Mouse (Mus musculus) gastrocnemius, adult 18-20 months (tissue): ENCODE results near the gene Tmem116. TPM values are rescaled to one million over a fixed set of nuclear protein-coding genes. Genes with fewer than 3 reads are reported as not detected.
"Not testable (repeated sequence)": the region's sequence is repeated elsewhere in the genome, so short reads cannot be mapped to it uniquely, and the experiment has no call there.

ENCODE experiments used
- DNase-seq: peaks from one replicate; pipeline ENCODE4 v3.0.0; 2021; ENCODE audit warnings: low spot score
- total RNA-seq, 2 experiments: library from RNA; stranded (reverse); gene quantifications; 2 replicates each; pipeline ENCODE4 v1.2.3; 2021

Gene Tmem116
- total RNA-seq, 2 experiments from 2014 or later = 7.4 to 7.5 TPM

DNA sequence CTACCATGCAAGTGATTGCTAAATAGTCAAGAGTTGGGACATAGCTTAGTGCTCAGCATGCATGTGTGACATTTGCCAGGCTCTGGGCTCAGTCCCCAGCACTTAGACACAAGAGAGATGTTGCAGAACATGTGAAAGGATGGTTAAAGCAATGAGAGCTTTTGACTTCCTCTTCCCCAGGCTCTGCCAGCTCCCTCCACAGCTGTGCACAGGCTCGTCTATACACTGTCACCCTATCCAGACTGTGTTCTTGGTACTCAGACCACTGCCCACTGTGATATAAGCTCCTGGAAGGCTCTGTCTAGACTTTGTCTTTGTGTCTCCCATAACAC lies 10.4 kb downstream of the Tmem116 start:
- DNase-seq = no peak

DNA sequence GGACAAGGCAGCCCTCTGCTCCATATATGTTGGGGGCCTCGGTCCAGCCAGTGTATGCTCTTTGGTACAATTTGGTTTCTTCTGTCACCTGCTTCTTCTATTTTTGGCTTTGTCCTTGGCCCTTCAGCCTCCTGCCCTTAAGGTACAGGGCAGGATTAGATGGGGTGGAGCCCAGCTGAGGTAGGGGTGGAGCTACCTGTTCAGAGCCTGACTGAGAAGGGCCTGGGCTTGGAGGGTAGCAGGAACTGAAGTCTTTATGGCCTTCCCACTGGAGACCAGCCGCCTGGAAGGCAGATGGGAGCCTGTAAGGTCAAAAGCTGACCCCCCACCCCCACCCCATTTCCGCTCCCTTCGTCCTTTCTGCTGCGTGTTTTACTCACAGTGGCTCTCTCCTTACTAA lies 11.3 kb downstream of the Tmem116 start:
- DNase-seq = no peak

DNA sequence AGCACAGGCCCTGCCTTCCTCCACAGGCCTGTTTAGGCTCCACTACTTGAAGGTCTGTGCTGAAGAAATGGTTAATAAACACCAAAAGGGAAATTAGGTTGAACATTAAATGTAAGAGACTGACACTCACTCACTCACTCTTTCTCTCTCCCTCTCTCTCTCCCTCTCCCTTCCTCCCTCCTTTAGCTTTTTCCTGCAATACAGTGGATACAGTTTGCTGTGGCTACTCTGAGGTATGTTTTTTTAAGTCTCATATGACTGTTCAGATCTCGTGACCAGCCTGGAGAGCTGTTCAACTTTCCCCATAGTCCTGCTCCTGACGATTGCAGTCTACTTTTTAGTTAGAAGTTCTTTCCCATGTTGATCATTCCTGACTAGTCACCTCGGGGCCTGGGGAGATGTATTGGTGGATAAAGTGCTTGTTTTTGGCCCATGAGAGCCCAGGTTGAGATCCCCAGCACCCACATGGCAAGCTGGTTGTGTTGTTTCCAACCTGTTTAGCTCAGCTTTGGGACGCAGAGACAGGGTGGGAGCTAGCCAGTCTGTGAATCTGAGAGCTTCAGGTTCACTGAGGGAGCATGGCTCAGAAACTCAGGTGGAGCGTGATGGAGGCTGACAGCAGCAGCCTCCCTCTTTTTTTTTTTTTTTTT lies 12.0 kb downstream of the Tmem116 start:
- DNase-seq = no peak

DNA sequence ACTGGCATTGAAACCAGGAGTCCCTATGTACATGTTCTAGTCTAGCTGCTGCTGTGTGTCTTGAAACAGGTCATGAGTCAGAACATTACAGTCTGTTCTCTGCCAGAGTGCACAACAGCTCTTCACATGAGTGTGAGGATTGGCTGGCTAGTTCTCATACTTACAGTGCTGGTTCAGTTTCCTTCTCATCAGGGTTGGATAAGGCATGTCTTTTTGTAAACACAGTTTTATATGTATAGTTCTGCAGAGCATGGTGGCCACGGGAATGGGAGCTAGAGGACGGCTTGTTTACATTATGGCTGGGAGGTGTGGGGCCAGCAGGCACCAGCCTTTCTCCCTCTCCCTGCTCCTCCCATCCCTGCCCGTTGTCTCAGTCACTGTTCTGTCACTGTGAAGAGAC lies 17.9 kb downstream of the Tmem116 start:
- DNase-seq = no peak

DNA sequence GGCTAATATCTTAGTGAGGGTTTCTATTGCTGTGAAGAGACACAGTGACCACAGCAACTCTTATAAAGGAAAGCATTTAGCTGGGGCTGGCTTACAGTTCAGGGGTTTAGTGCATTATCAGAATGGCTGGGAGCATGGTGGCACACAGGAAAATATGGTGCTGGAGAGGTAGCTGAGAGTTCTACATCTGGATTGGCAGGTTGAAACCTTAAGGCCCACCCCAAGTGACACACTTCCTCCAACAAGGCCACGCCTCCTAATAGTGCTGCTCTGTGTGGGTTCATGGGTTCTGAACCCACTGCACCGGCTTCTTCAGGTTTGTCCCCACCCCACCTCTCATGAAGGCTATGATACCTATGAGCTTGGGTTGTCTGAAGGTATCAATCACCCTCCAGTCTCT lies 20.7 kb downstream of the Tmem116 start:
- DNase-seq = no peak

DNA sequence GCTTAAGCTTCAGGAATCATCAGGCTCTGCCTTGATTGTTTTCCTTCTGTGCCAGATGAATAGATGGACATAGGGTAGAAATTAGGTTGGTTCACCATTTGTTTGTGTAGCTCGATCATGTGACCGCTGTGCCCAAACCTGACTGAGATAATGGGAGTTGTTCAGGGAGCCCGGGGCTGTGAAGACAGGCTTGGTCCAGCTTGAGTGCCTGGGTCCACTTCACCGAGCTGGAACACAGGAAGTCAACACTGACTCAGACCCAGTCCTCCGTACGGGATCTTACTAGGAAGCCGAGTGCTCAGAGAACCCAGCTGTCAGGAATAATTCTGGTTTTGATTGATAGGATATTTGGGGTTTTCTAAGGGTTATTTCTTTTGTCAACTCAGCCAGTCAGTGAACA lies 22.9 kb downstream of the Tmem116 start:
- no peak for DNase-seq

DNA sequence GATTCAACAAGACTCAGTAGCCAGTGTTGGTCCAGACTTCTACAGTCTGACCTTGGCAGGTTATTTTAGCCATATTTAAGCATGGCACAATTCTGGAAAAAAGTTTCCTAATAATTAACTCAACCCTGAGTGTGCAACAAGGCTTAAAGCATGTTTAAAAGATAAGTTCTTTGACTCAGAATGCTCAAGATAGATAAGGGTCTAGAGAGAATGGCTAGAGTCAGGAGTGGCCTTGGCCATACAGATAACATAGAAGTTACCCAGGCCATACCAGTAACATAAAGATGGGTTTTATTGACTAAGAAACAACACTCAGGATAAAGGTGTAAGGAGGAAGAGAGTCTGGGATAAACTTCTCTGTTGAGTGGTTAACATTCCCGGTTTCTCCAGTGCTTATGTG lies 24.3 kb downstream of the Tmem116 start:
- DNase-seq = no peak

DNA sequence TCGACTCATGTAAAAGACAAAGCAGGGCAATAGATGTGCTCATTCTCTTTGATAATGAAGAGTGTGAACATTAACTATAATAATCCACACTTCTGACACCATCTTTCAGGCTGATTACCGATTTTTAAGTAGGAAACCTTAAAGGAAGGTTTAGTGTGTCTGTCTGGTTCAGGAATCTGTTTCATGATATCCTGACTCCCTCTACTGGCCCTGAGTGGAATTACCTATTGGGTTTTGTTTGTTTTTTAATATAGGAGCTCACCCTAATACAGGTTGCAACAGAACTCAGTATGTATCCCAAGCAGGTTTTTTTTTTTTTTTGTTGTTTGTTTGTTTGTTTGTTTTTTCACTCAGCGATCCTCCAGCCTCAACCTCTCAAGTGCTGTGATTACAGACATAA lies 26.0 kb downstream of the Tmem116 start:
- DNase-seq = peak; percentile 58

DNA sequence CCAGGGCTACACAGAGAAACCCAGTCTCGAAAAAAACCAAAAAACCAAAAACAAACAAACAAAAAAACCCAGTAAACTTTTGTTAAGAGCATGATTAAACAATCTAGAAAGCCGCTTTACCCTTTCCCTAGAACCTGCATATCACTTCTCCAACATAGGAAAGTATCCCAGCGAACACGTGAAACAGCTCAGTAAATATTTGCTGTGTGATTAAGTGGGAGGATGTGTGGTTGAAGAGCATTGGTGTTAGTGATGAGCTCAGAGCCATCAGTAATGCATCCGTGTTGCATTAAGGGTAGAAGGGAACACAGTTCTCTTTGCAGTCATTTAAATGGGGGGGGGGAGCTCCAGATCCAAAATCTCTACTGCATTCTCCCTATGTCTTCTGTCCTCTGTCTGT lies 33.1 kb downstream of the Tmem116 start:
- DNase-seq = no peak

DNA sequence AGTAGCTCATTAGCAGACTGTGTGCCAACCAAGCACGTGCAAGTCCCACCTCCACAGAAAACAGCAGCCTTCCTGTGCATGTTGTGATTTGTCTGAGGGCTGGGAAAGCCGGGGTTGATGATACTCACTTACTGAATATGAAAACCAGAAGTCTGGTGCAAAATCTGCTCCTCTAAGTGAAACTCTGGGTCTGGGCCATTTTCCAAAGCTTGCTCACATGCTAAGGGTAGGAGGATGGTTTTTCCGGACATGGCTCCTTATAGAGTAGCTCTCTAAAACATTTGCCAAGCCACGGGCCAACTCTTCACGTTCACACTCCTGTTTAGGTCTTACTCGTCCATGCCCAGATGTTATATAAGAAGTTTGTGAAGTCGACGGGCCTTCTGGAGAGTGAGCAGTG lies 41.6 kb downstream of the Tmem116 start:
- no peak for DNase-seq

DNA sequence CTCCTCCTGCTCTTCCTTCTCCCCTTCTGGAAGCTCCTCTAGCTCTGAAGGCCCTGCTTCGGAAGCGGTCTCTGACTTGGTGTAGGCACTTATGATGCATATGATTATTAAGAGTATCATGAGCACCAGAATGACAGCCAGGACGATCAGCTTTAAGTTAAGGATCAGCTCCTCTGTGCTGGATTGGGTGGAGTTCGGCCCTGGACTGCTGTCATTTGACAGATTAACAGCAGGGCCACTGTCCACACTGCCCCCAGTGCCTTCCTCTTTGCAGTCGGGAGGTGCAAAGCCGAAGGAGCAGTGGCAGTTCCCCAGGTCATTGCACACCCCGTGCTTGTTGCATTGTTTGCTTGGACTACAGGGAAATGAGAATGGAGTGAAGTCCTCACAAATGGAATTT lies 49.0 kb downstream of the Tmem116 start:
- DNase-seq = no peak

DNA sequence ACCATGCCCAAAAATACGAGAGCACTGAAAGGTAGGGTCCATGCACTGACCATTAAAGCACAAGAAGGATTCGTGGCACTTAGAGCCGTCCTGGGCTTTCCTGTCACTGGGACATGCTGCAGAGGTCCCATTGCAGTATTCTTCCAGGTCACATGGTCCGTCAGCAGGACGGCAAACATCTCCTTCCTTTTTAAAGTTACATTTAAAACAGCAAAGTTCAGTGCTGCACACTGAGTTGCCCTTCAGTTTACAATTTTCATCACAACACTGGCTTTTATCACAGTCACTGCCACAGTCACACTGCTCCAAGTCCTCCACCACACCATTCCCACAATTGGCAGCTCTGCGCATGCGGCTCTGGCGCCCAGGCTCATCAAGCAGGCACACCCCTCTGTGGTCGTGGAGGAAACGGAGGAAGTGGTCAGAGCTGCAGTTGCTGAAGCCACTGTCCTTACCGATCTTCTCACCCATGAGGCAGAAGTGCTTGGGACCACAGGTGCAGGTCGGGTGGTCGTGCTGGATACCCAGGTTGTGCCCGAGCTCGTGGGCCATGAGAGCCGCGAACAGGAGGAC lies 49.8 kb downstream of the Tmem116 start:
- not testable (repeated sequence) for DNase-seq

DNA sequence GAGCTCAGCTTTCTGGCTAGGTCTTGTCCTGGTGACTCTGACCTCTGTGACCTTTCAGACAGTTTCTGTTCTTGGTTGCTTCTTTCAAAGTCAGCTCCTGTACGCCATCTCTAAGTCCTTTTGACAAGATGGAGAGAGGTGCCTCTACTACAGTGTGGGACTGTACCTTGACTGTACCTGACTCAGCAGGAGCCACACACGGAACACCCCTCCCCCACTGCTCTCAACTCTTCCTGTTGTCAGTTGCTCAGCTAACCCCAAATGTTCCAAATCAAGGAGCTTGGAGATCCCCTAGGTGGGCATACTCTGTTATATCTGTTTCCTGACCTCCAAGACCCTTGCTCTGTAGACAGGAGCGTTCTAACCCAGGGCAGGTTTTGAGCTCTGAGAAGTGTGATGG lies 51.5 kb downstream of the Tmem116 start, which contains the start of gene Adam1b:
Gene Adam1b, minus strand, starts transcription at position 205 of the 400 bp plus-strand sequence.
- DNase-seq = no peak

DNA sequence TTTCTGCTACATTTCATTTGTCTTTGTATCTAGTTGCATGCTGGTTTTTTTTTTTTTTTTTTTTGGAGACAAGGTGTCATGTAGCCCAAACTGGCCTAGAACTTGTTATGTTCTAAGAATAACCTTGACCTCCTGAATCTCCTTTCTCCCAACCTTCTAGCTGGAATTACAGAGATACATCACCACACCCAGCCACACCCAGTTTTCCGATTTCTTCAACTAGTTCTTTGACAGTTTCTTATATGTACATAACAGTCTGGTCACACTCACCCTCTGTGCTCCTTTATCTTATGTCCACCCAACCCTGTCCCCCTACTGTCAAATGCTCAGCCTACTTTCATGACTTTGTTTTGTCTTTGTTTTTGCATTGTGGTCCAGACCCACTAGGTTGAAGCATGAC lies 55.2 kb downstream of the Tmem116 start:
- no peak for DNase-seq

DNA sequence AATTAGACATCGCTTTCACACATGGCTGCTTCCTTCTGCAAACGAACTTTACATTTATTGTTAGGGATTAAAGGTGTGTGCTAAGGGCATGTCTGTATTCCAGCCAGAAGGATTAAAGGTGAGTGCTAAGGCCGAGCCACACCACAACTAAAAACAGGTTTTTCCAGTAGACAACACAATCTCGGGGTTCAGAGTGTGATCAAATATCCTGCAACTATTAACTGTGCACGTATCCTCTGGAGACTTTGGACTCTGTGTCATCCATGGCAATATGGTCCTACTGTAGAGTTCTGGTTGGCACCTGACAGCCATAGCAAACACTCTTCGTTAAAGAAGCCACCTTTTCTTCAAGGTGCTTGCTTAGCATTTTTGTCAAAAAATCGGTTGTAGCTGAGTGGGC lies 58.3 kb downstream of the Tmem116 start:
- DNase-seq = no peak

DNA sequence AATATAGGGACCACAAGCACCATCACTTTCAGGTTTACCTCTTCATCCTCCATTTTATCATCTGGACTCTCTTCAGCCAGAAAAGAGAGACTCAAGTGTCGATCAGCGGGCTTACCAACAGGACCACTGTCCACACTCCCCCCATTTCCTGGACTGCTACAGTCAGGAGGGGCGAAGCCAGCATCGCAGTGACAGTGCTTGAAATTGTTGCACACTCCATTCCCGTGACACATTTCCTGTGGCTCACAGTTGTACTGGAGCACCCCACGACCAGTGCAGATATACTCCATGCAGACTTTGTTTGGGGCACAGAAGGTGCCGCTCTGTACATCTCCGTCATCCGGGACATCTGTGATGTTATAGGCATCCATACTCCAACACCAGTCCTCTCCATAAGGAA lies 67.3 kb downstream of the Tmem116 start:
- no peak for DNase-seq

DNA sequence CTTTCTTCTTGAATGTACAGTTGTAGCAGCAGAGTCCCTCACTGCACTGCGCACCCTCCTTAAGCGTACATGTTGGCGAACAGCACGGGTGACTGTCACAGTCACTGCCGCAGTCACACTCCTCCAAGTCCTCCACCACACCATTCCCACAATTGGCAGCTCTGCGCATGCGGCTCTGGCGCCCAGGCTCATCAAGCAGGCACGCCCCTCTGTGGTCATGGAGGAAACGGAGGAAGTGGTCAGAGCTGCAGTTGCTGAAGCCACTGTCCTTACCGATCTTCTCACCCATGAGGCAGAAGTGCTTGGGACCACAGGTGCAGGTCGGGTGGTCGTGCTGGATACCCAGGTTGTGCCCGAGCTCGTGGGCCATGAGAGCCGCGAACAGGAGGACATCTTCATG lies 68.1 kb downstream of the Tmem116 start:
- DNase-seq = not testable (repeated sequence)

DNA sequence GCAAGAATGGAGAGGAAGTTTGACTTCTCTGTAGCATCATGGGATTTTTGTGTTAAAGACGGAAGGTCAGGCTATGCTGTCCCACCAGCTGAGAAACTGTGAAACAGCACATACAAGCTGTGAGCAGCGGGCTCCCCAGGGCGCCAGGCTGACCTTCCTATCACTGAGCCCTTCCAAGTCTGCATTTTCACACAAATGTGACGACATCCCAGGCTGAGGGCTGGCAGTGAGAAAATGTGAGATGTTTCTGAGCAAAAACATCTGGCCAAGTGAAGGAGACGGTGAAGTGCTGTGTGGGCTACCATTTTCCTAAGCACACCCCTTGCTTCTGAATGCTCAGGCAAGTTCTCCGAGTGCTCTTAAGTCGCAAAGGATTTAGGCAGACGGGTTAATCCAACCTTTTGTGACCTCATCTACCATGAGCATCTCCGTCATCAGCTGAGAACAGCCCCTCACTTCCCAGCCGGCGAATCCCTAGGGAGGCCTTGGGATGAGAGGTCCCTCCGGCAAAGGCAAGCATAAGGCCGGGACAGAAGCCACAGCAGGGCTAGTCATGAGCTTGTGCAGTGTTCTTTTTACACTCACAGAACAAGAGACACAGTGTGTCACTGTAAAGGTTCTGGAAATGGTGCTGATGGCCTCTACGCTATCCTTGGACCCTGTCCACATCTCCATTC lies 74.2 kb downstream of the Tmem116 start:
- DNase-seq = no peak

DNA sequence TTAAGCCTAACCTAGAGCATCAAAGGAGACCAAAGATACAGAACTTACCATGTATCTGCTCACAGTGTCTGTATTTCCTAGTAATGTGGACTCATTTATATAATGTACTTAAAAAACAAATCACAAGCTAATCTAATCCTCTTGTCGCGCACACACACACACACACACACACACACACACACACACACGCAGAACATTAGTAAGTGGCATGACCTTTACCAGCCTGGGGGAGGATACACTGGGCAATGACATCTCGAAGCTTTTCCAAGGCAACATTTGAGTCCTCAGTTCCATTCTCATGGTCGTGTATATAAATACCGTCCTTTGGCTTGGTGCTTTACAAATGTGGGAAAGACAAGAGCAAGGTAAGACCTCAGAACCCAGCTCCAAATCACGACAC lies 74.8 kb downstream of the Tmem116 start:
- no peak for DNase-seq

DNA sequence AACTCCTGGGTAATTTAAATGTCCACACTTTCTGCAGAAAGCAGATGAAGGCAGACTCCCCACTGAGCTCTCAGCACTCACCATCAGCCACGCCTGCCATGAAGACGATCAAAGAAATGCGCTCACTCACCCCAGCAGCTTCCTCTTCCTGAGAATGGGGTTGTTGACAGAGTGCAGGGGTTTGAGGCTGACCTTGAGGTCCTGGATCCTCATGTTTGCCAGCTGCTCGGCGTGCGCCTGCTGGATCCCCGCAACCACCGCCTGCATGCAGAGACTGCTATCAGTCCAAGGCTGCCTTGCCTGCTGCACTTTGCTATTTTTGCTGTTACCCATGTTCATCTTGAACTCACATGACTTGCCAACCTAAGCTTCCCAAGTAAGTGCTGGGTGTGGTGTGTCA lies 75.3 kb downstream of the Tmem116 start:
- peak; percentile 18 for DNase-seq

DNA sequence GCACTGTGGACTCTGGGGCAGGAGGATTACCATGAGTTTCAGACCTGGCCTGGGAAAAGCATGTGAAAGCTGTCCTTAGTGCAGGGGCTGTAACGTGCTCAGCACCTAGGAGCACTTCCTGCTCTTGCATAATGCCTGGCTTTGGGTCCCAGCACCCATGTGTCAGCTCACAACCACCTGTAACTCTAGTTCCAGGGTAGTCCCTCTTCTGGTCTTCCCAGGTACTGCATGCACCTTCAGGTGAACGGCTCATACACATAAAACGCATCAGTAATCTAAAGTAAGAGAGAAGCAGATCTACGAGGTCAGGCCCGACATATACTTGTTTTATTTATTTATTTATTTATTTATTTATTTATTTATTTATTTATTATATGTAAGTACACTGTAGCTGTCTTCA lies 82.8 kb downstream of the Tmem116 start:
- no peak for DNase-seq

DNA sequence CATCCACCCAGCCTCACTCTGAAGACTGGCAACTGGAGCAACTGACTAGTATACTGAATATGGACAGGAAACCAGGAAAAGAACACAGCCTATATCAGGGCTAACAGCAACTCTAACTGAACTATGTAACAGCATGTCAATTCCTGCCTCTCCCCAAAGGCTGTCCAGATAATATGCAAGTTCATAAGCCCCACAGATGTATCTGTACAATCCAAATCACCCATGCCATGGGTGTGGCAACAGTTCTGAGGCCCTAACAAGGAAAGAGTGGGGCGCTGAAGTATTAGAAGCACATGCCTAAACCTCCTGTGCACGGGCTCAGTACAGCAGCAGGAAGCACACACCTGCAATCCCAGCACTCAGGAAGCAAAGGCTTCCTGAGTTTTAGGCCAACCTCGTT lies 83.4 kb downstream of the Tmem116 start:
- no peak for DNase-seq

DNA sequence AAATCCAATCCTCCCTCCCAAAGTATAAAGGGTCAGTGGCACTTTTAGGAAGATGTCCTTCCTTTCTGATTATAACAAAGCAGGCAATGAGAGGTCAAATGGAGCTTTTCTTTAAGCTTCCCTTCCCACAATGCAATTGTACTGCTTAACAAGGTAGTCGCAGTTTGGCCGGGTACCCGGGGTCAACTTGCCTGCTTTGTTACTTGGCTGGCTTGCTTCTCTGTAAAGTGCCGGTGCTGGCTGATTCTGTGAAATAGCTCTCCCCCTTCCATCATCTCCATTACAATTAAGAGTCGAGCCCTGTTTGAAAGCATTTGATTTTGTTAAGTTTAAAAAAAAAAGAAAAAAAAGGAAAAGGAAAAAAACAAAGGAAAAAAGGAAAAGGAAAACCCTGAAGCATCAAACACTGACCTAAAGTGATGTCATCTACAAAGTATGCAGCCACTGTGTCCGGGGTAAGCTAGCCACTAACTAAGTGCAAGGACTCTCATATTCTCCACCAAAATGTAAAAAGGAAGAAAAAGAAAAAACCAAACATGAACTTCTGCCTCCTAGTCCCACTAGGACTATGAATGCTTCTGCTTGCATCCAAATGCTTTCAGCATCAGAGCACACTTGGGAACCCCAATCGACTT lies 85.3 kb downstream of the Tmem116 start:
- no peak for DNase-seq
